Mouse (Mus musculus): ENCODE results near the gene Pparg.

GRCm38 (mm10) chr6:115465876-115466275, 105.1 kb downstream of the Pparg start:
- TF ChIP-seq CTCF (IDR thresholded peaks at IDR 0.05; ENCODE audit: control insufficient read depth, insufficient read depth, insufficient read length) (no peak), CEBPB (IDR thresholded peaks at IDR 0.05; ENCODE audit: low read depth) (no peak), MAX (IDR thresholded peaks at IDR 0.05) (no peak), FOSL1 (IDR thresholded peaks at IDR 0.05; ENCODE audit: insufficient read depth, low read length, poor library complexity, severe bottlenecking) (no peak)
